Mouse (Mus musculus) forebrain, embryonic 13.5 days (tissue): ENCODE data around the gene Card10. TPM values are rescaled to one million over a fixed set of nuclear protein-coding genes. Genes with fewer than 3 reads are reported as not detected.
A peak's percentile ranks its signal among the peaks of the same experiment; 100 is the strongest.

ENCODE experiments used
- ATAC-seq: fragments of 200-750 bp; cut with Nextera tagmentation; 2 replicates; pipeline ENCODE4 v1.8.0; 2017
- H3K27ac ChIP-seq: fragments of 300-500 bp; sonication (generic); 2 replicates; pipeline ENCODE4 v1.5.1; 2015; ENCODE audit warnings: inconsistent platforms, mild to moderate bottlenecking, moderate library complexity
- H3K27me3 ChIP-seq: fragments of 300-500 bp; sonication (generic); 2 replicates; pipeline ENCODE4 v1.6.1; 2015; ENCODE audit warnings: mild to moderate bottlenecking, inconsistent platforms
- H3K36me3 ChIP-seq: fragments of 300-500 bp; sonication (generic); 2 replicates; pipeline ENCODE4 v1.6.1; 2015; ENCODE audit warnings: mild to moderate bottlenecking, inconsistent platforms; ENCODE audit not compliant: poor library complexity, severe bottlenecking
- H3K4me1 ChIP-seq: fragments of 300-500 bp; sonication (generic); 2 replicates; pipeline ENCODE4 v1.6.1; 2015; ENCODE audit warnings: inconsistent platforms
- H3K4me2 ChIP-seq: fragments of 300-500 bp; sonication (generic); 2 replicates; pipeline ENCODE4 v1.6.1; 2015; ENCODE audit warnings: inconsistent platforms, mild to moderate bottlenecking, moderate library complexity
- H3K4me3 ChIP-seq: fragments of 300-500 bp; sonication (generic); 2 replicates; pipeline ENCODE4 v1.5.1; 2015; ENCODE audit warnings: mild to moderate bottlenecking, inconsistent platforms
- H3K9ac ChIP-seq: fragments of 300-500 bp; sonication (generic); 2 replicates; pipeline ENCODE4 v1.6.1; 2015; ENCODE audit warnings: mild to moderate bottlenecking, inconsistent platforms
- H3K9me3 ChIP-seq: fragments of 300-500 bp; sonication (generic); replicated peaks from 2 replicates; pipeline ENCODE4 v1.6.1; 2016; ENCODE audit warnings: inconsistent platforms
- WGBS: fragments of 180-500 bp; shearing (Covaris S2); methylation state at CpG from one replicate; pipeline ENCODE4 v1.1.7; 2015; 5-methylcytosine and 5-hydroxymethylcytosine counted together
- polyA plus RNA-seq: library from polyadenylated mRNA; unstranded; fragments of >200 nt; fragmentation: Nextera tagmentation; extraction: Ambion mirVana; gene quantifications from 2 replicates; pipeline ENCODE4 v1.2.1, GENCODE M21; 2015

Gene Card10
- polyA plus RNA-seq, 1 experiment from 2014 or later = 0.93 TPM

GRCm38 (mm10) chr15:78761112-78761511 lies 41.7 kb downstream of the Card10 start:
- WGBS = 81% methylated on average over 13 of the region's 13 CpGs
- Histone ChIP-seq H3K9ac (no peak overlapping the region), H3K9me3 (no peaks in the 10 kb centered on the region), H3K4me3 (no peak overlapping the region), H3K4me2 (no peak overlapping the region), H3K27me3 (no peaks in the 10 kb centered on the region), H3K27ac (0 out of 2 replicates have a peak overlapping the region, but pooled peaks have one; percentile 10), H3K36me3 (peaks cover 80% of the 10 kb centered on the region), H3K4me1 (peaks cover 21% of the 10 kb centered on the region)
- ATAC-seq = no peak

DNA sequence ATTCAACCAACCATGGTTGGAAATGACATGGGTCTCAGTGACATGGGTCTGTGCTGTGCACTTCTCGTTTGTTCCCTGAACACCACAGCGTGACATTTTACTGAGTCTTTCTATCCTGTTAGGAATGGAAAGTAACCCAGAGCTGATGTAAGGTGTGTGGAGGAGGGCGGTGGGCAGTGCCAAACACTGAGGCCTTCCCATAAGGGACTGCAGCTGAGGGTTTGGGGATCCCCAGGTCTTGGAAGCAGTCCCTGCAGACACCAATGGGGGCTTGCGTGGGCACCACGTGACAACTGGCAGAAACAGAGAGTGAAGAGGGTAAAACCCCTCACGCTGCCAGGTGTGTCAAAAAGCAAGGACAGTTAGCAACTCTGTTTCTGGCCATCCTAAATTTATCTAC lies 44.7 kb downstream of the Card10 start:
- Histone ChIP-seq H3K4me1 (peaks cover 22% of the 10 kb centered on the region), H3K4me2 (no peak overlapping the region), H3K9ac (no peak overlapping the region), H3K36me3 (peaks cover 71% of the 10 kb centered on the region), H3K4me3 (no peak overlapping the region), H3K27ac (no peak overlapping the region), H3K9me3 (no peaks in the 10 kb centered on the region), H3K27me3 (no peaks in the 10 kb centered on the region)
- ATAC-seq = no peak
- 92% methylated on average over 6 of the region's 6 CpGs for WGBS

- 84% methylated on average over 12 of the region's 12 CpGs for WGBS
- no peak overlapping the region for H3K4me2 ChIP-seq
- no peak for ATAC-seq
- H3K9ac ChIP-seq = no peak overlapping the region
- peak overlapping the region; percentile 71; the same call in 1 of the 2 replicates for H3K27ac ChIP-seq
- H3K4me1 ChIP-seq = peaks cover 27% of the 10 kb centered on the region
- H3K4me3 ChIP-seq = no peak overlapping the region
- no peaks in the 10 kb centered on the region for H3K27me3 ChIP-seq
- peaks cover 57% of the 10 kb centered on the region for H3K36me3 ChIP-seq
- no peaks in the 10 kb centered on the region for H3K9me3 ChIP-seq
Observed at GRCm38 (mm10) chr15:78755966-78756725, 46.7 kb downstream of the Card10 start.

GRCm38 (mm10) chr15:78755226-78755625 lies 47.6 kb downstream of the Card10 start:
- H3K27me3 ChIP-seq = no peaks in the 10 kb centered on the region
- H3K9me3 ChIP-seq = no peaks in the 10 kb centered on the region
- WGBS = 77% methylated on average over 3 of the region's 3 CpGs
- no peak overlapping the region; the same call in 1 of the 2 replicates for H3K9ac ChIP-seq
- H3K36me3 ChIP-seq = peaks cover 48% of the 10 kb centered on the region
- H3K4me1 ChIP-seq = peaks cover 36% of the 10 kb centered on the region
- ATAC-seq = no peak
- peak overlapping the region; percentile 71 for H3K27ac ChIP-seq
- H3K4me2 ChIP-seq = no peak overlapping the region
- H3K4me3 ChIP-seq = no peak overlapping the region

DNA sequence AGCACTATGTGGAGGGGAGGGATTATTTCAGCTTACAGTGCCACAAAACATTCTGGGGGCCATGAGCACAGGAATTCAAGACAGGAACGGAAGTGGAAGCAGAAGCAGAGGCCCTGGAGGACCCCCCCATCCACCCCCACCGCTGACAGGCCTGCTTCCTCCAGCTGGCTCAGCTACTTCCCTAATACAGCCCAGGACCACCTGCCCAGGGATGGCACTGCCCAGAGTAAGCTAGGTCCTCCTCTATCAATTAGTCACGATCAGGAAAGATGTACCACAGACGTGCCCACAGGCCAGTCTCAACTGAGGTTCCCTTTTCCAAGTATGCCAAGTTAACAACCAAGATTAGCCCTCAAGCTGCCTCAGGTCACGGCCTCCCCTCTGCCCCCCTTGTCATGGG lies 48.7 kb downstream of the Card10 start:
- H3K27me3 ChIP-seq = no peaks in the 10 kb centered on the region
- peak overlapping the region; percentile 71 for H3K27ac ChIP-seq
- peaks cover 39% of the 10 kb centered on the region for H3K4me1 ChIP-seq
- no peak overlapping the region for H3K4me2 ChIP-seq
- no peaks in the 10 kb centered on the region for H3K9me3 ChIP-seq
- 79% methylated on average over 5 of the region's 5 CpGs for WGBS
- H3K4me3 ChIP-seq = no peak overlapping the region
- H3K9ac ChIP-seq = no peak overlapping the region
- peaks cover 37% of the 10 kb centered on the region for H3K36me3 ChIP-seq
- no peak for ATAC-seq

- H3K9me3 ChIP-seq = no peaks in the 10 kb centered on the region
- H3K27me3 ChIP-seq = no peaks in the 10 kb centered on the region
- H3K27ac ChIP-seq = no peak overlapping the region
- no peak overlapping the region for H3K9ac ChIP-seq
- H3K4me2 ChIP-seq = no peak overlapping the region
- ATAC-seq = no peak
- no peak overlapping the region for H3K4me3 ChIP-seq
- peaks cover 39% of the 10 kb centered on the region for H3K4me1 ChIP-seq
- H3K36me3 ChIP-seq = peaks cover 30% of the 10 kb centered on the region
Observed at GRCm38 (mm10) chr15:78752991-78753390, 49.9 kb downstream of the Card10 start.

- Histone ChIP-seq H3K4me3 (no peak overlapping the region), H3K4me2 (no peak overlapping the region), H3K9ac (no peak overlapping the region), H3K27ac (peak overlapping the region; percentile 71), H3K36me3 (peaks cover 8% of the 10 kb centered on the region), H3K4me1 (peaks cover 39% of the 10 kb centered on the region), H3K9me3 (no peaks in the 10 kb centered on the region), H3K27me3 (no peaks in the 10 kb centered on the region)
- ATAC-seq = peak; percentile 68
- 44% methylated on average over 6 of the region's 6 CpGs for WGBS
Observed at GRCm38 (mm10) chr15:78750608-78751350, 52.1 kb downstream of the Card10 start.

- Histone ChIP-seq H3K9me3 (no peaks in the 10 kb centered on the region), H3K4me1 (peaks cover 33% of the 10 kb centered on the region), H3K27ac (peak overlapping the region; percentile 71; the same call in 1 of the 2 replicates), H3K27me3 (no peaks in the 10 kb centered on the region), H3K36me3 (peaks cover 5% of the 10 kb centered on the region; the same call in 1 of the 2 replicates), H3K4me3 (no peak overlapping the region), H3K4me2 (no peak overlapping the region), H3K9ac (no peak overlapping the region)
- peak; percentile 31; the same call in 1 of the 2 replicates for ATAC-seq
- WGBS = 59% methylated on average over 5 of the region's 5 CpGs
Observed at GRCm38 (mm10) chr15:78749855-78750254, 53.0 kb downstream of the Card10 start.

GRCm38 (mm10) chr15:78744206-78744605 lies 58.6 kb downstream of the Card10 start:
- WGBS = 2% methylated on average over 5 of the region's 5 CpGs
- Histone ChIP-seq H3K4me1 (peaks cover 10% of the 10 kb centered on the region), H3K9ac (no peak overlapping the region), H3K36me3 (0 out of 2 replicates have a peak, but pooled peaks cover 5% of the 10 kb centered on the region), H3K9me3 (no peaks in the 10 kb centered on the region), H3K27me3 (no peaks in the 10 kb centered on the region), H3K27ac (peak overlapping the region; percentile 54; the same call in 1 of the 2 replicates), H3K4me3 (no peak overlapping the region), H3K4me2 (no peak overlapping the region)
- peak; percentile 58 for ATAC-seq

DNA sequence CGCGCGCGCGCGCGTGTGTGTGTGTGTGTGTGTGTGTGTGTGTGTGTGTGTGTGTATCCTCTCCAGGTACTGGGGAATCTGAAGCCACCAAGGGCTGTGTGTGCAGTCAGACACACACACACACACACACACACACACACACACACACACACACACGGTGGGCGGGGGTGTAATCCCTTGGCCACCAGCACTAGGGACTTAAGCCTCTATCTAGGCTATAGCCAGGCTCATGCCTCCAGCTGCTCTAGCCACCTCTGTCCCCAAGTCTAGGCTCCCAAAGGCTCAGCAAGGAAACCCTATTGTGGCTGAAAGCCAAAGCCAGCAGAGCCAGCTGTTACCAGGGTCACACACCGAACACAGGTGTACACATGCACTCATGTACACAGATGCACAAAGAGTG lies 60.0 kb downstream of the Card10 start:
- no peak overlapping the region for H3K4me3 ChIP-seq
- H3K27me3 ChIP-seq = no peaks in the 10 kb centered on the region
- H3K9me3 ChIP-seq = no peaks in the 10 kb centered on the region
- H3K4me2 ChIP-seq = no peak overlapping the region
- peaks cover 10% of the 10 kb centered on the region for H3K4me1 ChIP-seq
- no peak for ATAC-seq
- H3K27ac ChIP-seq = no peak overlapping the region
- WGBS = 84% methylated on average over 3 of the region's 10 CpGs
- H3K36me3 ChIP-seq = no peaks in the 10 kb centered on the region
- H3K9ac ChIP-seq = no peak overlapping the region

- no peak for ATAC-seq
- Histone ChIP-seq H3K4me2 (no peak overlapping the region), H3K4me1 (peaks cover 30% of the 10 kb centered on the region), H3K9ac (no peak overlapping the region), H3K27me3 (no peaks in the 10 kb centered on the region), H3K9me3 (no peaks in the 10 kb centered on the region), H3K36me3 (no peaks in the 10 kb centered on the region), H3K27ac (no peak overlapping the region), H3K4me3 (no peak overlapping the region)
- 72% methylated on average over 12 of the region's 12 CpGs for WGBS
Observed at GRCm38 (mm10) chr15:78740662-78741061, 62.2 kb downstream of the Card10 start.

GRCm38 (mm10) chr15:78737146-78737545 lies 65.7 kb downstream of the Card10 start:
- H3K36me3 ChIP-seq = no peaks in the 10 kb centered on the region
- no peak for ATAC-seq
- peak overlapping the region; percentile 93 for H3K27ac ChIP-seq
- no peaks in the 10 kb centered on the region for H3K27me3 ChIP-seq
- no peak overlapping the region for H3K4me3 ChIP-seq
- no peaks in the 10 kb centered on the region for H3K9me3 ChIP-seq
- WGBS = 69% methylated on average over 6 of the region's 6 CpGs
- H3K4me1 ChIP-seq = peaks cover 33% of the 10 kb centered on the region
- H3K9ac ChIP-seq = 0 out of 2 replicates have a peak overlapping the region, but pooled peaks have one; percentile 5
- H3K4me2 ChIP-seq = no peak overlapping the region
